Mouse (Mus musculus) right cerebral cortex, adult 2 months (tissue): Measurements from ENCODE around the gene Ttc28.

Source experiments
- DNase-seq, 2 experiments: peaks; one replicate each; pipeline ENCODE4 v3.0.0; 2021 to 2022; ENCODE audit warnings: low spot score in 2 of 2

The Ttc28 gene

DNA sequence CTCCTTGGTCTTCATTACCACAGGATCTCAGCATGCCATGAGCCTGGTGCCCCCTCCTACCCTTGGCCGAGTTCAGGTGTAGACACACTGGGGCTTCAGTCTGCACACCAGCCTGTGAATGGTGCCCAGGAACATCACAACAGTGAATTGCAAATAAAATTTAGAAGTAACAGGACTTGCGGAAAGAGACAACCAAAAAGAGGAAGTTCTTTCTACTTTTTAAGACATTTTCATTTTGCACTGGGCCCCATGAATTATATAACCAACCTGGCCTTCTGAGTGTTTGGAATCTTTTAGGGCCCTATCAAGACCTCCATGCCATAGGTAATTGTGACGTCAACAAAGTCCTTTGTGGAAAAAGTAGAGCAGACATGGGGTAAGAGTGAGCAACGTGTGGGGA lies 170.0 kb downstream of the Ttc28 start:
- DNase-seq: no peak

DNA sequence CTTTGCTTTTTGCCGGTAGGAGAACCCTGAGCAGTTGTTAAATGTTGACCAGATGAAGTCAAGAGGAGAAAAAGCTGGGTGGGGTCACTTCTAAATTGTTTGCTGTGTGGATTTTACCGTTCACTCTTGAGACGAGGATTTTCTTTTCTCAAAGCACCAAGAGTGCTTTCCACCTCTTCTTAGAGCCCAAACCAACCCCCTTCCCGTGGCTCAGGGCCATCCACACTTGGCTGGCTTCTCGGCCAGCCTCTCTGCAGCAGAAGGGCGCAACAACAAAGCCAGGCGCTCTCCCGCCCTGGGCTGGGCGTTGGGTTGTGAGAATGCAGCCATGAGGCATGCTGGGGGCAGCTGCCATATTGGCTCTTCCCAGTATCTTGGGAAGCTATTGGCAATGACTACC lies 170.5 kb downstream of the Ttc28 start:
- DNase-seq: no peak

GRCm38 (mm10) chr5:111054380-111054779 lies 174.8 kb downstream of the Ttc28 start:
- DNase-seq: no peak

DNA sequence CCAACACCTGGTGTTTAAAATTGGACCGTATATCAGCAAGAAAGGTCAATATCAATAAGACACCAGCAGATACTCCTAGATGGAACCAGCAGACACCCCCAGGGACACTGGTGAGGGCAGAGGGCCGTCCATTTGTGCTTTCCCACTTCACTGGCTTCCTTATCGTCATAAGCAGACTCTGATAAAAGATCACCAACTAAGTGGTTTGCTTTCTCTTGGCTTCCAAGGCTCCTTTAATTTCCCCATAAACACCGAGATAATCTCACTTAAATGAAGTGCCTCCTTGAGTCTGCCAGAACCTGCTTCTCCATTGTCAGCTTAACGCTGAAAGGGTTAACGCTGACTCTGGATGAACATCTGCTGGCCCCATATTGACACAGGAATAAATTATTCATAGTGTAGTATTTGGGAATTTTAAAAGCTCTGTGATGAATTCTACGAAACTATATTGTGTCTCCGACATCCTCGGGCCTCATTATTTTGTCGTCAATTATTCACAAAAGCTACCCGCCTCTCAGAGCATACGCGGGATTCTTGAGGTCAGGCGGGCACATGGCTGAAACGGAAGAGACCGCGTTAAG lies 175.3 kb downstream of the Ttc28 start:
- no peak for DNase-seq

- DNase-seq: peak in 1 of 2 experiments; percentile 26
Measured at GRCm38 (mm10) chr5:111055507-111055906, 175.9 kb downstream of the Ttc28 start.

DNA sequence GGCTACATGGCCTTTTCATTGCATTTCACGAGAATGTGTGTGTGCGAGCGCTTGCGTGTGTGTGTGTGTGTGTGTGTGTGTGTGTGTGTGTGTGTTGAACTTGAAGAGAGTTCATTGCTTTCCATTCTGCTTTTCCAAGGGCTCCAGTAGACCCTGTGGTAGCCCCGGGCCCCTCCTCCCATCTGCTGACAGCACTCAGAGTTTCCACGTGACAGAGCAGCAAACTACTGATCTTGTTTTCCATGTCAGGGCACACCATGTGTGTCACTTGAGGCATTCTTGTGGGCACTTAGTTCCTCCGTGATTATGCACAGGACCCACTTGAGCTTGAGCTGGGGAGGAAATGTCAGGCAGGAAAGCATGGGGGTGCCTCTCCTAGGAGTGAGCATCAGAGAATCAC lies 177.5 kb downstream of the Ttc28 start:
- no peak for DNase-seq

DNA sequence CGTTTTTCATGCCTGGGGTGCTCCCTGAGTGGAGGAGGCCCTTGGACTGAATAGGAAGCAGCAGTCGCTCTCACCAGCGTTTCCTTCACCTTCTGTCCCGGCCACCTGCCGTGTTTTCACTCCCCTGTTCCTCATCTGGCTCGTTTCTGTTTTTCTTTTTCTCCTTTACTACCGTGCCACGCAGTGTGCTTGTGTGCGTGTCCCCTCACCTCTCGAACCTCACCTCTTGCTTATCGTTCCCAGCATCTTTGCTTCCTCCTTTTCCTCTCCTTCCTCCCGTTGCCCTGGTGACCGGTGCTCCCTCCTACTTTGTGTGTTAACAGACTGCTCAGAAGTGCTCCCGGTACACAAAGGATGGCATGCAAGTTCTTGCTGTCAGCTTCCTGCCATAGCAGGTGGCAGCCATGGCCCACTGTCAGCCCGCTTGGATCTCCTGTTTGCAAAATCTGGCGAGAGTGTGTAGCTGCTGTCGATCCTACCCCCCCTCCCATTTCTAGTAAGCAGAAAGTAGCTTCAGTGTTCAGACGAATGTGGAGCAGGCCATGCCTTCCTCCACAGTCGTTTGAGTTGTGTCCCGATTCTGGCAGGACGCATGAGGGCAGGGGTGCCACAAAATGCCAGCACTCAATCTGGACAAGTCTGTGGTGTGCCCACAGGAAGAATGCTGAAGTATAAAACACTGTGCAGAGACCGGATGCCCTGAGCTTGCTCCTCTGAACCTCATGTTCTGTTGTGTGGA lies 179.0 kb downstream of the Ttc28 start:
- DNase-seq: peak; percentile 35 to 55

DNA sequence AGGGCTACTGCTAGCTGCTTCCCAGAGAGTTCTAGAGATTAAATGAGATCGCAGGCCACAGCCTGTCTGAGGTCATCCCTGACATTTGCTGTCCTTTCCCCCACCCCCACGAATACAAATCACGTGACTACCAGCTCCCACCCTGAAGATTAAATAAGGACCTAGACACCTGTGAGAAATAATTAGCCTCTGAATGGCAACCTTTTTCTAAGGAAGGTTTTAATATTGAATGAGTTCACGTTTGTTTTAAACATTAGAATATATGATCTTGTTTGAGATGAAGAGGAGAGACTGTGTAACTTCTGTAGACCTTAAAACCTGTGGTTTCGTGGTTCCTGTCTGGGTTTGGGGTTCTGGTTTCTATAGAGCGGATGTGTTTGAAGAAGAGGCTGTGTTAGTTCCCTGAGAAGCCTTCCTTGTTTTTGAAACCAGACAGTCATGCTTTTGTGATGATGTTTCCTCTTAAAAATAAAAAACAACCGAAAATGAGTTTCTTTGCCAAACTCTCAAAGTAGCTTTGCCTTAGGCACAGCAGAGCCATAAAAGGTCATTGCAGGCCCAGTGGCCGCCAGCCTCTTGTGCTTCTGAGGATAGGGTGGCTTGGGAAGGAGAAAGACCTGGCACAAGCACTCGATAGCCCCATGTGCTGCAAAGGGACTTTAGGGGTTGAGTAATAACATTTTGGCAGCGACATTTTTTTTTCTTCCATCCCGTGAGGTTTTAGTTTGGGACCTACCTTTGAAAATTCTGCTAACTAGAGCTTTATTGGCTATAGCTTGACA lies 179.7 kb downstream of the Ttc28 start:
- no peak for DNase-seq

- DNase-seq: no peak
Measured at GRCm38 (mm10) chr5:111060246-111060745, 180.7 kb downstream of the Ttc28 start.

DNA sequence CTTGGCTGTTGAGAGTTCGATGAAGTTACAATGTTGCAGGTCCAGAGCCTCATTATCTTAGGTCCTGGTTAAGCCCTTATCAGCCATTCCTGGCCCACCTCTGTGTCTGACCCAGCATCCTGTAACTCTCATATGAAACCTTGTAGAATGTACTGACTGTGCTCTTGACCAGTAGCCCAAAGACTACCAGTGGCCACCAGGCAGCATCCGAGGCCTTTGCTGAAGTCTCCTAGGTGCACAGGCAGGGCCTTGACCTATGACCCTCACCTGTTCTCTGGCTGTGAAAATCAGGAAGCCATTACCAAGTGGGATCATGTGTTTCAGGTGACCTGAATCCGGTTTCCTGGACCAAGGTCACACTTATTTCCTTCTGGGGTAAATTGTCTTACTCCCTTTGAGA lies 183.6 kb downstream of the Ttc28 start:
- no peak for DNase-seq

DNA sequence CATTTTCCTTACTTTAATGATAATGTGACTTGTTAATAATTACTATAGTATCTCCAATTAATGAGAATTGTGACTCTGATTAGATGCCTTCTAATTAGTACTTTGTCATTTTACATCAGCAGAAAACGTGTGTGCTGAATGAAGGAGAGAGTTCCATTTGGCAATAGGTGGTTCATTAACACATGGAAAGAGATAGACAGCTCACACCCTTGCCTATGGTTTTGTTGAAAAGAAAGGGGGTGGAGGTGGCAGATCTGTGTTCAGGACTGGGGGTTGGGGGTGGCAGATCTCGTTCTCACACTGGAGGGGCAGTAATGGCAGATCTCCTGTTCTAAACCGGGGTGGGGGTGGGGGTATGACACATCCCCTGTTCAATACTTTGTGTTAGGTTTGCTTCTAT lies 184.4 kb downstream of the Ttc28 start:
- no peak for DNase-seq

GRCm38 (mm10) chr5:111065770-111066169 lies 186.2 kb downstream of the Ttc28 start:
- DNase-seq: no peak

DNA sequence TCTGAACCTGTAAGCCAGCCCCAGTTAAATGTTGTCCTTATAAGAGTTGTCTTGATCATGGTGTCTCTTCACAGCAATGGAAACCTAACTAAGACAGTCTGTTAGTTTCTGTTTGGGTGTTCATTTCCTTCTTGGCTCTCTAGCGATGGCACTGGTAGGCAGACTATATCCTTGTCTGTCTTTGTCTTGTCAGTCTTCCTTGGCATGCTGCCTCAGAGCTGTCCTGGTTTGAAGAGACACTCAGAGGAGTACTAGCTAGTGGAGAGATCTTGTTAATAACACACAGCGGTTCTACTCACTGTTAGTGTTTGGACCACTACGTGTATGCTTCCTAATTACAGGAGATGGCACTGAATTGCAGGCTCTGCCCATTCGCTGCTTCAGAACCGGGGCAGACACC lies 189.9 kb downstream of the Ttc28 start:
- no peak for DNase-seq

DNA sequence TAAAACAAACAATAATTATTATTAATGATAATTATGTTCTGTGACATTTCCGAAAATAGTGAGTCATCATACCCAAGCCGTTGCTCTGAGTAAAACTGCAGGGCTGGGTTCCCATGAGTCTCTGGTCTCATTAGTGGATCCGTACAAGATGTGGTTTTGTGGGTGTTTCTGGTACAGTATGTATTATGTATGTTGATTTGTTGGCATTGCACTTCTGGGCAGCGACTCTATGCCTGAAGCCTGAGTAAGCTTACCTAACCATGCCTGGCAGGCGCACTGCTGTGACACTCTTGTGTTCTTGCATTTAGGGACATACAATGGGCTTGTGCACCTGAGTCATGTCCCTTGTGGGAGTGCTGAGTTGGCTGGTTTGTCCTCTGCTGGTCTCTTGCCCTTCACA lies 190.3 kb downstream of the Ttc28 start:
- DNase-seq: no peak

DNA sequence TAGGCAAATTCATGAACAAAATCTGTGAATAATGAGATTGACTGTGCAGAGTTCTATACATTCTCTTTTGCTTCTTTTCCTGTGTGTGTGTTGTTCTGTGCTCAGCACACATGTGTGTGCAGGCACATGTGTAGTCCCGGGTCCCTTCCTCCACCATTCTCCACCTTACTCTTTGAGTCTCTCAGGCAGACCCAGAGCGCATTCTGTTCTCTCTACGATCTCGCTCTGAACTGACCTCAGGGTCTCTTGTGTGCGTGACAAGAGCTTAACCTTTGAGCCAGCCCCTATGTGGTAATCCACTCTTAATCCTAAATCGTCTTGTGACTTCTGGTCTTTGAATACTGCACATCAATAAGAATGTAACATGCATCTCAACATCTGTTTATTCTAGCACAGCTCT lies 190.8 kb downstream of the Ttc28 start:
- DNase-seq: no peak

DNA sequence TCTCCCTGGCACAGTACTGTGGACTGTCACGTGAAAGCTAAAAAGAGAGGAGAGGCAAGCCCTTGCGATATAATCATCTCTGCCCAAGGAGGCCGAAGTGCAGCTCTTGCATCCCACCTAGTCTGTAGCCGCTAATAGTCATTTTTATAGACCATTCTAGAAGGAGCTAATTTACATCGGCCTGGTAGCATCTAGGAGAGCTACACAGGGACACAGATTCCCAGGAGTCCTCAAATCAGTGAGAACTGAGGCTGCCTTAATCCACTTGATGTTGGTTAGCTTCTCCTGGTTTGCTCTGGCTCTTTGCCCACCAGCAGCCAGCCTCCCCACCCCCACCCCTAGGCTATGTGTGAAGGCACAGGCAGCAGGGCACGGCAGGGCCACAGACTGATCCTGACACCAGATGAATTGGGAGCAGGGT lies 193.7 kb downstream of the Ttc28 start:
- DNase-seq: no peak

DNA sequence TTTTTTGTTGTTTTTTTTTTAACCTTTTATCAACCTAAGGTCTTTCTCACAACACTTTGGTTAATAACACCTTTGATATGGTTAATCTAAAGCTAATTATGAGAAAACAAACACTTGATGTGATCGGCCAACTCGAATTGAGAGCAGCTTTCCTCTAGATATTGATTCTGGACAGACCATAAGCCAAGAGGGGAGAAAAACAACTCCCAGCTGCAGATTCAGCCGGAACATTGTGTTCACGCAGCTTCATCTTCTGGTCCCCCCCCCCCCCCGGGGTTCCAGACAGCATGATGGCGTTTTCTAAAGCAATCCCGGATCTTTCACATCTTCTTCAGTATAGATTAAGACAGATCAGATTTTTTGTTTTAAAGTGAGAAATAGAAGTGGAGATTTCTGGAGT lies 194.4 kb downstream of the Ttc28 start:
- DNase-seq: no peak

DNA sequence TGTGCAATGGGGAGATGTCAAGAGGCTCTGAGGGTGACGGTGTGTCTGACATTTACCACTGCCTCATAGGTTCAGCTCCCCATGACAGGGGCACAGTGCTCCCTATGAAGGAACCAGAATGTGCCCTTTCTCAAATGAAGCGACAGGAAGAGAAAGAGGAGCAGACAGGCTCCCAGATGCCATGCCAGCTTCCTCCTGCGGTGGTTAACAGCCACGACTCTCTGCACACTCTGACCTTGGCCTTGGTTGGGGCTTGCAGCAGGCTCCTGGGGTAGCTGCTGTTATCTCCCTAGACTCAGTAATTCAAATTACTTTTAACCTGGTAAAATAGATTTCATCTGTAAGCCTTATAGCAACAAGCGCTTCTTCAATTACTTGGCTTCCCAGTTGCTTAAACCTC lies 196.2 kb downstream of the Ttc28 start:
- DNase-seq: no peak

DNA sequence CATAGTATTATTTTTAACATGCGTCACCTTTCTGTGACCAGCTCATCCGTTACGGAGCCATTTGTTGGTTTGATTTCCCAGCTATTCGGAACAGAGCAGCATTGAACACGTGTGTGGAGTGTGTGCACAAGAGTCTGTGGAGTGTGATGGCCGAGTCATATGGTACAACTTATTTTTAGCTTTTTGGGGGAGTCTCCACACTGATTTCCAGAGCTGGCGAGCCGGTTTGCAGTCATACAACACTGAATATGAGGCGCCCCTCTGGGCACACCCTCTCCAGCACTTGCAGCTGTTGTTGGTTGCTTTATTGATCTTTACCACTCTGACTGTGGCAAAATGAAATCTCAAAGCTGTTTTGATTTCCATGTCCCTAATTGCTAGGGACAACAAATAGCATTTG lies 197.7 kb downstream of the Ttc28 start:
- DNase-seq: no peak

DNA sequence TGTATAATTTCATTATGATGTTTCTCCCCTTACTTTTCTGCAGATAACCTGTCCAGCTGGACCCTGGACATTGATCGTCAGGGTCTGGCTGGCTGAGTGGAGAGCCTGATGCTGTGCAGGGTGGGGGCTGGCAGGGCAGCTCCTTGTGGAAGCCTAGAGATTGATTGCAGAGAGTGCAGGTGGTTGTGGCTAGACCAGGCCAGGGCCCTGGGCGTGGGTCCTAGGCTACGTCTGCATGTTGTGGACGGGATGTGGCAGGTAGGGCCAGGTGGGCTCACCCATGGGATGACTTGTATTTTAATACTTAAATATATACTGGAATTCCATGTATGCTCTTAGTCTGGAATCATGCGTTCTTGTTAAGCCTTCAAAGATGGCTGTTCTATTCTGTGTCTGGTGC lies 201.0 kb downstream of the Ttc28 start:
- no peak for DNase-seq

DNA sequence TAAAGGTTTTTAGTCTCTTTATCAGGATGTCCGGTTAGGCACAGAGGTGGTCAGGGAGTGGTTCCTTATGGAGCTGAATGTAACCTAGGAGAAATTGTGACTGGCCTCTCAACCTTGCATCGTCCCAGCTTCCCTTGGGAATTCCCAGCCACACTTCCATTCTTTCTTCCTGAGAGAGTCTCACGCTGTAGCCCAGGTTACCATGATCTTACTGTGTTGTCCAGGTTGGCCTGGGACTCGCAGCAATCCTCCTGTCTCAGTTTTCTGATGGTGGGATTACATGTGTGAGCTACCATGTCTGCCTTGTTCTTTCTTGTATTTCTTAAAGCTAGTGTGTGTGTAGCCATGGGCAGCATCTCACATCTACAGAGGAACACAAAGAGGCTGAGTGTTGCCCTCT lies 206.2 kb downstream of the Ttc28 start:
- DNase-seq: no peak

DNA sequence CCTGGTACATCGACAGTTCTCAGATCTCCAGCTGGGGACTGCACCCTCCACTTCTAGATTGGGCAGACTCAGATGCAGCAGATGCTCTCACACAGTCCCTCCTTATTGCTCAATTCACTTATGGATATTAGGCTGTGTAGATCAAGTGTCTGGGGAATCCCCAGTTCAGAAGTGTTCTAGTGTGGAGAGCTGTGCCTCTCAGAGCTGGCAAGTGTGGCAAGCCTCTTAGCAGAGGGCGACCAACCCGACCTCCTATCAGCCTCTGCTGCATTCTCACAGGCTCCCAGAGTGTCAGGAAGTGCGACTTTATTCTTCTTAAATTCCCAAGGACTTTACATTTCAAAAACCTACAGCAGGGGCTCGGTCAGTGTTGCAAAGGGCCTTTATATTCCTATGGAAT lies 217.1 kb downstream of the Ttc28 start:
- DNase-seq: no peak
